Mouse (Mus musculus) urinary bladder, adult 2 months (tissue): Measurements from ENCODE around the gene Gm13697. TPM values are rescaled to one million over a fixed set of nuclear protein-coding genes. Genes with fewer than 3 reads are reported as not detected.

ENCODE experiments used
- DNase-seq: peaks from one replicate; pipeline ENCODE4 v3.0.0; 2022; ENCODE audit warnings: low spot score
- polyA plus RNA-seq: library from polyadenylated mRNA; depleted of rRNA; stranded (reverse); fragments of >200 nt; gene quantifications from 2 replicates; pipeline ENCODE4 v1.2.3, GENCODE M21; 2012; rRNA removed

Gene Gm13697
- polyA plus RNA-seq, 1 experiment: 0.03 TPM

DNA sequence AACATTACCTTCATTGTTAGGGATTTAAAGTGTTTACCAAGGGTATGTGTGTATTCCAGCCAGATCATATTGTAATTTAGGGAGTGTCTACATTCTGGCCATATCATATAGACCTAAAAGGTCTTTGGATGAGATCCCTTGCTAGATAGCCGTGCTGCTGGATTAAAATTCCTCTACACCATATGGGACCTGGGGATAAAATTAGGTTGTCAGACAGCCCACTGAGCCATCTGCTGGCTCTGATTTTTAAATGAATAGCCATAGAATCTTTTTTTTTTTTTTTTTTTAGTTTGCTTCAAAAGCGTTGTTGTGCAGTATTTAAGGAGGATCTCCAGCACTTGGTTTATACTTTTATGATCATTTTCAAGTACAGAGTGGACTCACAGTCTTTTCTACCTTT, 48.0 kb downstream of the Gm13697 start:
- no peak for DNase-seq

- DNase-seq: no peak
Measured at GRCm38 (mm10) chr2:84035997-84036396, 51.5 kb downstream of the Gm13697 start.

Other genes with a start within 250 kb of the Gm13697 start
- 4.0 and 4.6 TPM in 2 replicates for gene Fam171b, start 172.1 kb upstream of the Gm13697 start, polyA plus RNA-seq
- gene Zswim2, start 43.5 kb upstream of the Gm13697 start, polyA plus RNA-seq: not detected in 2 replicates
- 0.03 TPM in 2 replicates for gene Gm13698, start 29.1 kb upstream of the Gm13697 start, polyA plus RNA-seq
- 0.03 TPM in 2 replicates for gene Gm13693, start 23.2 kb upstream of the Gm13697 start, polyA plus RNA-seq
- gene Gm13695, start 17.4 kb upstream of the Gm13697 start, polyA plus RNA-seq: 0.03 TPM in 2 replicates
- gene Gm13696, start 11.6 kb upstream of the Gm13697 start, polyA plus RNA-seq: 0.03 TPM in 2 replicates
- gene Gm13694, start 5.8 kb upstream of the Gm13697 start, polyA plus RNA-seq: 0.03 TPM in 2 replicates
- 0.03 TPM in 2 replicates for gene Gm13691, start 5.8 kb downstream of the Gm13697 start, polyA plus RNA-seq